Mouse (Mus musculus): Measurements from ENCODE around the gene Xirp2.

Gene Xirp2

GRCm38 (mm10) chr2:67564851-67565479 lies 119.2 kb downstream of the Xirp2 start:
- DNase-seq (ENCODE audit: low spot score in 2 of 2) = peak; percentile 57 to 58

GRCm38 (mm10) chr2:67565480-67566331 lies 119.9 kb downstream of the Xirp2 start, which contains the start of gene B3galt1:
Gene B3galt1 (plus strand): TSS chr2:67565871.
- peak; percentile 86 to 87 for DNase-seq (ENCODE audit: low spot score in 2 of 2)

- peak in 1 of 2 experiments; percentile 11 for DNase-seq (ENCODE audit: low spot score in 2 of 2)
Measured at GRCm38 (mm10) chr2:67566566-67566965, 120.8 kb downstream of the Xirp2 start.

GRCm38 (mm10) chr2:67567141-67567680 lies 121.4 kb downstream of the Xirp2 start:
- peak in 1 of 2 experiments; percentile 9 for DNase-seq (ENCODE audit: low spot score in 2 of 2)

Measured in frontal cortex, postnatal 14 days (tissue).